Mouse (Mus musculus) gastrocnemius, postnatal 4 days (tissue): ENCODE results near the gene Wsb1. TPM values are rescaled to one million over a fixed set of nuclear protein-coding genes. Genes with fewer than 3 reads are reported as not detected.

Experiments used
- DNase-seq, 2 experiments: peaks; one replicate each; pipeline ENCODE4 v3.0.0; 2021 to 2022; ENCODE audit warnings: low spot score in 2 of 2, mixed read lengths in 2 of 2
- total RNA-seq, 2 experiments: library from RNA; stranded (reverse); gene quantifications; 2 replicates each; pipeline ENCODE4 v1.2.3; 2021

Gene Wsb1
- total RNA-seq, 2 experiments from 2014 or later: 66.9 to 68.6 TPM

DNA sequence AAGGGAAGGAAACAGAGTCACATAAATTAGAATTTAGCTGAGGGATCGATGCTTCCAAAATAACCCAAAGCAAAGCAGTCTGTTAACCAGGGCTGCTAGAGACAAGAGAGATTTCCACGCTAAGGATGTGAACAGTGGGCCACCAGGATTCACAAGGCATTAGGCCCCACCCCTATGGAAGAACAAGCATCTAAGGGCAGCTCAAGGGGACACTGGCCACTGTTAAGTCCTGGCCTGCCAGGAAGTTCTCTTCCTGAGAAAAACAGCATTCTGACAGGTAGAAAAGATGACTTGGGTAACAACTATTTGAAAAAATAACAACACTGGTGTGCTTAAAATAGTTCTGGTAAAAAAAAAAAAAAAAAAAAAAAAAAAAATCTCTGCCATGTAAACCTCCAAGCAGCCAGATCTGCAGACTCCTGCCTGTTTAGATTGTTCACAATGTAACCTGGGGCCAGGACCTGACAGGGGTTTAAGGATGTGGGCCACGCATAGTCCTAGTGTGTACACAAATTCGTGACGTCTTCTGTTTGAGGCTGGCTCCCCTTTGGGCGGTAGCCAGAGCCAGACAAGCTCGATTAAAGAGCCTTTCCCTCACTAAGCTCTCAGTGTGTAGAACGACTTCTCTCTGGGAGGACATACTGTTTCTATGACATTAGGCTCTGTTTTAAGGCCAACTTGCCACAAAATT is 35.4 kb downstream of the Wsb1 start:
- peak in 1 of 2 experiments; percentile 8 for DNase-seq

DNA sequence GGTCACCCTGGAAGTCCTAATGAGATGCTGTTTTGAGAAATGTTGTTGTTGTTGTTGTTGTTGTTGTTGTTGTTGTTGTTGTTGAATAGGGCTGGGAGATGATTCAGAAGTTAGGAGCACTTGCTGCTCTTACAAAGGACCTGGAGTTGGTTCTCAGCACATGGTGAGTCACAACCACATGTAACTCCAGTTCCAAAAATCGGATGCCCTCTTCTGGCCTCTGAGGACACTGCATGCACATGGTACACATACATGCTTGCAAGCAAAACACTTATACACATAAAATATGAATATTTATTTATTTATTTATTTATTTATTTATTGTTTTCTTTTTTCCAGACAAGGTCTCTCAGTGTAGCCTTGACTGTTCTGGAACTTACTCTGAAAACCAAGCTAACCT is 36.4 kb downstream of the Wsb1 start:
- no peak for DNase-seq

DNA sequence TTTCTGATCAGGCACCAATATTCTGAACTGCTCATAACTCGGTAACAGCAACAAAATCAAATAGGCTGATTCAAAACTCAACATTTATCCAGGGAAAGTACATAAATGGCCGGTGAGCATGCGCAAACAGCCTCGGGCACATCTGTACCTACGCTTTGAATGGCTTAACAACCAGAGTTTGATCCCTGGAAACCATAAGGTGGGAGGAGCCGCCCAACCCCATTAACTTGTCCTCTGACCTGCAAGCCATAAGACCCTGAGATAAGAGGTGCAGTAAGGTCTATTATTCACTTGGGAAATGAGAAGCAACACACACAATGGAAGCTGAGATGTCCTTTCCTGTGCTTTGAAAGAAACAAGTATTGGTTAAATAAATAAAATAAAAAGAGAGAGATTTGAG is 37.3 kb downstream of the Wsb1 start:
- no peak for DNase-seq

DNA sequence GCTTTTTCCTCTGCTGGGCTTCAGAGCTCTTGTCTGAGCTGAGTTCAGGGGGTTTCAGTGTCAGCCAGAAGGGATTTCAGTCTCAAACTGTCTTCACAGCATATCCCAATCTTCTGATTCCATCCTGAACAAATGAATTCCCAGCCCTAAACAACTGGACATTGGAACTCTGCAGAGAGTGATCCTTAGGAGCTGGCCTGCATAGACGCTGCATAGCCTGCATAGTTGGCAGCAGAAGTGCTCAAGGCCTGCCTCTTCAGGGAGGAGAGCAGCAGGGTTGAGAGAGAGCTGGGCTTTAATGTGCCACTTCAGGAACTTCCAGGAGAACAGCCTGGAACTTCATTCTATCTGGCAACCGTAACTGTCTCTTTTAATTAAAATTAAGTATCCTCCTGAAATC is 38.9 kb downstream of the Wsb1 start:
- no peak for DNase-seq

DNA sequence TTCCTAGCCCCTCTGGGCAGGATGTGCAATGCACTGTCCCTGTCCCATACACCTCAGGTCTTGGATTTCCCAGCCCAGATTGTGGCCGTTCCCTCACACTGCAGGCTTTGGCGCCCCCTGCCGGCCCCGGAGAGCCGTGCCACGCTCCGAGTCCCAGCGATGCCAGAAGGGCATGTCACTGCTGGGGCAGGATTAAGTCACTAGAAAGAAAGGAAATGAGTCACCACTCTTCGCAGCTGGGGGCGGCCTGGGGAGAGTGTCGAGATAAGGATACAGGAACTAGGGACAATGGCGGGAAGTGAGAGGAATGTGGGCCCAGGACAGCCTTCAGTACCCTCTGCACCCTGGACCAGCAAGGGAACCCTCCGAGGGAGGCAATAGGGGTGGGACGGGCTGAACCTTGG is 40.5 kb downstream of the Wsb1 start:
- DNase-seq: peak; percentile 94 to 96

DNA sequence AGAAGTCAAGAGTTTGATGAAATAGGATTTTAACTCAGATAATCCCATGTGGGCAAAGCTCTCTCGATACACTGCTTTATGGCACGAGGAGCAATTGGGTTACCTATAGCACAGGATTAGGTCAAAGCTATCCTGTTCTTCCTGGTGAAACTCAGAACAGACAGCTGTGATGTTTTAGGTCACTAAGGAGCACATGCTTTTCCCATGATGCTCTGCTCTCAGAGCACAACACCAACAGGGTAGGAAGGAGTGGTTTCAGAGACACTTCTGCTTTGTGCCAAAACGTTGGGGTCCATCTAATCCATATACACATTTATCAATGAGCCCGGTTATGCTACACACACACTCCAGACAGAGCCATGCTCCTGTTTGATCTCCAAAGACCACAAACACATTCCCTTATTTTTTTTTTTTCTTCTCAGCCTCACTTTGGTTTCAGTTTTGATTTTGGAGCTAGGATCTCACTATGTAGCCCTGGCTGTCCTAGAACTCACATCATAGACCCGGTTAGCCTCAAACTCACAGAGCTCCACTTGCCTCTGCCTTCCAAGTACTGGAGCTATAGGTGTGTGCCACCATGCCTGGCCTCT is 44.5 kb downstream of the Wsb1 start:
- no peak for DNase-seq

DNA sequence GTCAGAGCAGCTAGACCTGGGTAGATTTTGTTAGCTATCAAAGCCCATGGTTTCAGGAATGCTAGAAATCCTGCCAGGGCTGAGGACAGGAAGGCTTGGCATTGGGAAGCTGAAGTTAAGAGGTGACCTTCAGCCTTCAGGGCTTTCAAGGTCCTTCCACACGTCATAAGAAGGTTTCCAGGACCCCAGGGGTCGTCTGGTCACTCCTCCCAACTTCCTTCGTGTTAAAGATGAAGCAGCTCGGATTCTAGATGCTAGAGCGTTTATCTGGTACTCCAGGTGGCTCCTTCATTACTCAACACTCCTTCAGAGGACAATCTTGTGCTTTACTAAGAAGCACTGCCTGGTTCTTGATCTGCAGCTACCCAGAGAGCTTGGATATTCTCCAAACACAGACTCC is 45.4 kb downstream of the Wsb1 start:
- DNase-seq: no peak

DNA sequence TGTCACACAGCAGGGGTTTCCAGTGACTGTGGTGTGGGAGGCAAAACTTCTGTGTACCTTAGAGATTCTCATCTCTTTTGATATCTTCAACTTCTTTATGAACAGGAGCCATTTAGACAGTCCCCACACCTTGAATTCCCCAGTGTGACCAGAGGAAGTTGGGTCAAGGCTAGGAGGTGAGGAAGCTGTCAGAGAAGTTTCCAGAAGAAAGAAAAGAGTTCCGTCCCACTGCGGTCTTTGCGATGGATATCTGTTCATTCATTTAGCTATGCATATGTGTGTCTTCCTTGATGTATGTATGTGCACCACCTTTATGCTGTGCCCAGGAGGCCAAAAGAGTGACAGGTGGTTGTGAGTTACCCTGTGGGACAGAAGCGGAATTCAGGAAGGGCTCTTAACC is 46.0 kb downstream of the Wsb1 start:
- no peak for DNase-seq

DNA sequence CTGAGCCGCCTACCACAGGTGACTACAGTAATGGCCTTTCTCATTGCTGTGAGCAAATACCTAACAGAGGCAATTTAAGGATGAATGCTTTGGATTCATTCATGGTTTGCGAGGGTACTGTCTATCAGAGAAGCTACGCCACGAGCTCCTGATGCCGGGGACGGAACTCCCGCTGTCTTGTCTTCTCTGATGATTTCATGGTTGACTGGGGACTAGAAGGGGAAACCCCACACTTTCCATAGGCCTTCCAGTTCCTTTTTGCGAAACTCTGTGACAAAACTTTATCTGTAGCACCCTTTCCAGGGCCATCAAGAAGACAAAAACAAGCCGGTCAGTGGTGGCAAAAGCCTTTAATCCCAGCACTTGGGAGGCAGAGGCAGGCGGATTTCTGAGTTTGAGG is 46.8 kb downstream of the Wsb1 start:
- no peak for DNase-seq

DNA sequence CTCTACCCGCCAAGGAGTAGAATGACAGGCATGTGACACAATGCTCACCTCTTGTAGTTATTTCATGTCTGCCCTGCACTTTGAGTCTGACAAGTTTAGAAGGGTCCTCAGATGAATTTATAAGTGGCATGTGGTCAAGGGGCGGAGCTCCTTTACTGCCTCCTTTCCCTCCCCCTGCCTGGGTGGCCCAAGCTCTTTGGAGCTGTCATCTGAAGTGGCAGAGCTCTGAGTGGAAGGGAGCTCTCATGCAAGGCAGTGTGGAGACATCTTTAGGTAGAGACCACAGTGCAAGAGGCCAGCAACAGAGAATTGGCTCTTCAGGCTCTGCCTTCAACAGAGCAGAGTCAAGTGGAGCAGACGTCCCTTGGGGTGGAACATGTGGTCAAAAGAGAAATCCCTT is 50.0 kb downstream of the Wsb1 start:
- no peak for DNase-seq

DNA sequence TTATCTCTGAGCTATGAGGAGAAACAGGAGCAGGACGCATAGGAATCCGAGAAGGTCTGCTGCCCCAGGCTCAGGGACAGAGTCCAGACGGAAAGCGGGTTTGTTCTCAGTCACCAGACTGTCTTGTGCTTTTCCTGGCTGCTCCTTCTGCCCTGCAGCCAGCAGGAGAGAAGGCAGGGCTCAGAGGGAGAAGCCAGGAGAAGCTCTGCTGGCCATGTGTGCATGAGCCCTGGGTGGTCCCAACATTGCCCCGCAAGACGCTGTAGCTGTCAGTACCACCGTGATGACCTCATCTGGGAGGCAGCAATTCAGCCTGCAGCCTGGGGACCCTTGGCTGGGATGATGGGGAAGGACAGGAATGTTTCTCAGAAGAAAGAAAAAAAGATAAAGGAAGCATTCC is 54.0 kb downstream of the Wsb1 start:
- DNase-seq: peak in 1 of 2 experiments; percentile 35

DNA sequence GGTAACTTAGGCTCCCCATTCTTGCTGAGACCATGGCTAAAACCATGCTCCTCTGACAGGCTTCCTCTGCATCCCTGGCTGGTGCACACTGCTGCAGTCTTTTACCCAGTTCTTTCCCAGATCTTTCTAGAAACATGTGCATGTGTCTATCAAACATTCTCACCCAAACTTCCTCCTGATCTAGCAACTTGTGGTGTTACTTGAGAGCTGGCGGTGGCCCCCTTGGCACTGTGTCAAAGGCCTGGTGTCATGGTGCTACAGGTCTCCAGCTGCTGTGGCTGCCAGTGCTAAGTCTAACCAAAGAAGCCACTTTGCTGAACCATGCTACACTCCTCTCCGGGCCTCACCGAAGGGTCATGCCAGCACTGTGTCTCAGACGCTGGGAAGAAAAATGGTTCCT is 55.9 kb downstream of the Wsb1 start:
- peak in 1 of 2 experiments; percentile 44 for DNase-seq

DNA sequence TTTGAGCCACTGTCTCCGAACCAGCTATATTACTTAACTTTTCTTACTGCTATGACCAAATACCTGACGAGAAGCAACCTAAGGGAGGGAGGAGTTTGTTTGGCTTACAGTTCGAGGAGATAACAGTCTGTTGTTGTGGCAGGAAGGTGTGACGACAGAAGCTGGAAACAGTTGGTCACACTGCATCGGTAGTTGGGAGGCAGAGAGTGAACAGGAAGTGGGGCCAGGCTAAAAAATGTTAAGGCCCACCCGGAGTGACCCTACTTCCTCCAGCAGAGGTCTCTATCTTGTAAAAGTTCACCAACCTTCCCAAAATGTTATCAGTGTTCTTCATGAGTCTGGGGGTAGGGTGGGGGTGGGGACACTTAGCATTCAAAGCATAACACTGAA is 56.6 kb downstream of the Wsb1 start:
- DNase-seq: no peak

DNA sequence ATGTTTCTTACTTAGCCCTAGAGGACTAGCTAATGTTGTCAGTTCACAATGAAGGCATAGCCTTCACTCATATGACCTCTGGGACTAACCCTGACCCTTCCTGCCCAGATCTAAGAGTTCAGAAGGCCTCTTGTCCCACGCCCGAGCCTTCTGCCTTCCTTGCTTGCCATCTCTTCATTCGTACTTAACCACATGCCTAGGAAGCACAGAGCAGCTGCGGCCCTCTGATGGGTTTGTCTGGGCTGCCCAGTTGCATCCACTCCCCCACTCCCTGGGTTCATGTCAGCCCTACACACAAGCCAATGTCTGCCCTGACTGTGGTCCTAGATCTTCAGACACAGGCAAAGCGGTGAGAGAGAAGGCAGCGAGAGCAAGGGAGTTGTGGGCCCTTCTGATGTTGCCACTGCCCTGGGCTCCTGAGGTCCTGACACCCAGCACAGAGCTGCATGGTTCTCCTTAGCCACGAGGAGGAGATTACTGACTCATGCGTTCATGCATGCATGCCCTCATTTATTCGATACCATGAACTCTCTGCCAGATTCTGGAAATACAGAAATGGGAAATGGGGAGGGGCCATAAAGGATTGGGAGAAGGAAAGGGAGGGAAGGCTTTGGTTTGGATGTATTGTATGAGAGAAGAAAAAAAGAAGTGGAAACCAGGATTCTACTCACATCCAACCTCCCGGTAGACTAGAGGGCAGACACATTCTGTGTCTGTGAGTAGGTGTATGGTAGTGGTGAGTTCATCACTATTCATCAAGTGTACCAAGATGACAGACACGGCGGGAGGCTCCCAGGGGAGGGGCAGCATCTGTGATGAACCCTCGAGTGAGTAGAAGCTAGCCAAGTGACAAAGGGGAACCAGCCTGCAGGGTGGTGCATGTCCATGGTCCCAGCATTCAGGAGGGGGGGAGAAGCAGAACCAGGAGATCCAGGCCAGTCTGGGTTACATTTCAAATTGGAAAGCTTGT is 57.3 kb downstream of the Wsb1 start:
- DNase-seq: no peak

DNA sequence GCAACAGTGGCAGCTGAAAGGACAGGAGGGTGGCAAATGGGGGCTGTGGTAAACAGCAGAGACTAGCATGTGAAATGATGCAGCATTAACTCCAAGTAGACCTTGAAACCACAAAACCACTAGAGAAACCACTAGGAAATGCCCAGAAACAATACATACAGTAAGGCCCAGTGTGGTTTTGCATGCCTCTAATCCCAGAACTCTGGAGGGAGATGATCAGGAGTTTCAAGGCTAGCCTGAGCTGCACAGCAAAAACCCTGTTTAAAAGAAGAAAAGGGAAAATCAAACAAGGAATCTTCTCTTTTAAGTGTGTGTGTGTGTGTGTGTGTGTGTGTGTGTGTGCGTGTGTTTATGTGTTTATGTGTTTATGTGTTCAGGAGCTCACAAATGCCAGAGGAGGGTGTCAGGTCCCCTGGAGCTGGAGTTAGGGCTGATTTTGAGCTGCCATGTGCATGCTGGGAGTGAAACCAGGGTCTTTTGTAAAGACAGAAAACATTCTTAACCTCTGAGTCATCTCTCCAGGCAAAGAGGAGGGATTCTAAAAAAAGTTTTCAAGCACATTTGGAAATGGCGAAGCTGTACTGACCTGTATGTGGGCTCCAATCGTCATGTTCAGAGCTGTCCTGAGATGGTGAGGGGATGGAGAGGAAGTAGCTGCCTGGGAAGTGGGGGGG is 58.1 kb downstream of the Wsb1 start:
- no peak for DNase-seq

DNA sequence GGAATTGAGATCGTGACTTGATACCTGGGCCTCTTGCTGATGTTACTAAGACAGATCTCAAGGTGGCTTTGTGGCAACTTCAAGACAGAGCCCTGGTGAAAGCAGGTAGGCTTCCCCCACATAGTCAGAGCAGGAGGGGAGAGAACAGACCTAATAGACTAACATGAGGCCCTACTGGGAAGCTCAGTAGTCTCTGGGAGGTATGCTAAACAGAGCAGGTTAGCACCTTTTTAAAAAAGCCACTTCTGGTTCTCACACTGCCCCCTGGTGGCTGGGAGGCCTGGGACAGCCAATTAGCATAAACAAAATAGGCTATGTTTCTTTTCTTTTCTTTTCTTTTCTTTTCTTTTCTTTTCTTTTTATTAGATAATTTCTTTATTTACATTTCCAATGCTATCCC is 62.3 kb downstream of the Wsb1 start:
- DNase-seq: no peak

DNA sequence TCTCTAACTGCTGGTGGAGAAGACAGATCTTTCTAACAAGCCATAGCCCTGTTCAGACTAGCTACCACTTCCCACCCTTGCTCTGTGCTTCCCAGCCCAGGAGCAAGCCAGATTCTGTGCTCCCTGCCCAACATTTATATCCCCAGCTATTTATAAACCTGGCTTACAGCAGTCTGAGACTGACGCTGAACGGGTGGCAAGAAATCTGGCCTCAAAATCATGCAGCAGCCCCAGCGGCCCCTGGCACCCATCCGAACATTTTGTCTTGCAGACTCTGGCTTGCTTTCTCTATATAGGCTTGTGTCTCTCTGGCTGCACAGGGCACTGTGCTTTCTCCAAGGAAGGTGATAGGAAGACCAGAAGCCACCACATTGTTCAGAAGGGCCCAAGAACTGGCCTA is 63.3 kb downstream of the Wsb1 start:
- DNase-seq: peak in 1 of 2 experiments; percentile 47

DNA sequence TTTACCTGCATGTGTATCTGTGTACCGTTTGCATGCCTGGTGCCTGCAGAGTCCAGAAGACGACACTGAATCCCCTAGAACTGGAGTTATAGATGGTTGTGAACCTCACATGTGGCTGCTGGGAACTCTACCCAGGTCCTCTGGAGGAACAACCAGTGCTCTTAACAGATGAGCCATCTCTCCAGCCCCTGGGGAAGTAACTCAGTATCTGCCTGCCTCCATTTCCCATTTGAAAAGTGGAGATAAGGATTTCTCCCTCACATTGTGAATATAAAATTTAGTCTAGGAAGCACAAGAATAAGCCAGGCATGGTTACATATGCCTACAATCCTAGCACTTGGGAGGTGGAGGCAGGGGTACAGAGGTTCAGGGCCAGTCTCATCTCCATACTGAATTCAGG is 64.2 kb downstream of the Wsb1 start:
- DNase-seq: no peak
